Mouse (Mus musculus): ENCODE data around the gene Map3k9.

DNA sequence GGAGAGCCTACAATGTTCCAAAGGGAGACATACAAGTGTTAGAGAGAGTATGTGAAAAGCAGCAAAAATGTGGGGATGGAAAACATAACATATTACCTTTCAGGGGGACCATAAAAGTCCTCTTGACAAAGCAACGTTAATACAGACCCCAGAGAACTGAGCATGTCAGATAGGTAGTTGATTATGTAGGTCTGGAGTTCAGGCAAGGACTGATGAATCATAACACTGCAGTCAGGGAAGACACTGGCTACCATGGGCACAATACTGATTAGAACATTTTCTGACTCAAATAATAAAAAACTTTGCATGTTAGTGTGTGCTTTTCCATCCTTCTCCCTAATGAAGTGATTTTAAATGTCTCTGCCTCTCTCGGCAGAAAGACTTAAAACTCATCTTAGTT, 8.5 kb upstream of the Map3k9 start:
- no peak for TF ChIP-seq POLR2A (IDR thresholded peaks at IDR 0.05; ENCODE audit: borderline replicate concordance, extremely low read depth, low read depth, low read length)
- TF ChIP-seq CTCF (IDR thresholded peaks at IDR 0.05; ENCODE audit: insufficient read depth, low read length), result no peak

Data from lung, adult 2 months (tissue).